Mouse (Mus musculus) c-Kit-positive CD71-negative TER-119-negative erythroid progenitor cells, embryonic 14.5 days (primary cell): ENCODE measurements at regions not wholly inside any gene's neighbourhood (a gene's known extent, or its start where the extent isn't known, plus 50 kb on each side); places are given as distances from the start of the nearest gene placed in this dataset.
"Not testable (repeated sequence)": the region's sequence is repeated elsewhere in the genome, so short reads cannot be mapped to it uniquely, and the experiment has no call there.

Experiments
- DNase-seq: peaks from one replicate; pipeline ENCODE4 v3.0.0-alpha.2; 2013; ENCODE audit warnings: low read depth

DNA sequence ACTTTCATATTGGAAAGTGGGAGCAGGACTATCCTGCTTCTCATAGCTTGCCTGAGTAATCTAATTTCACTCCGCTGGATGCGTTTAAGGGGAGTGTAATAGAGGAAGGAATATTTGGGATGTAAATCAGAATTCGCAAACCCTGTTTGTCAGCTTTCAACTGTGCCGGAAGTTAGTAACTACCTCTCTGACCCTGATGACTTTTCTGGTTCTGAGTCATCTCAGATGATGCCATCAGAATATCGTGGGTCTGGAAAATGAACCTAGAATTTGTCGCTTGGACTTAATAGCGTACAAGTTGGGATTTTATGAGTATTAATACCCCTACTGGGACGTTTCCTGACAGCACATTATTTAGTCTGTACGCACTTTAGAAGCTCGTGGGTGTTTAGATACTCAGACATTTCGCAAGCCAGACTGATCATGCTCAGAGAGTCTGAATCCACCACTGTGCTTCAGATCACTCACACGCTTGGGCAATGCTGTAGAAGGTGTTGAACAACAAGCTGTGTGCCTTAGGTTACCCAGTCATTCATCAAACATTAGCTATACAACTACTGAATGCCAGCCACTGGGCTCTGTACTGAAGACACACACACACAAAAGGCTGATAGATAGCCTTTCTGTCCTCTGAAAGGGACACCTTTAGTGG lies 131.1 kb downstream of the Phlda1 start:
- no peak for DNase-seq

GRCm38 (mm10) chr10:111639866-111640265 lies 133.8 kb downstream of the Phlda1 start:
- no peak for DNase-seq

- DNase-seq: no peak
Measured at GRCm38 (mm10) chr10:111642683-111643082, 136.6 kb downstream of the Phlda1 start.

GRCm38 (mm10) chr10:111653773-111654172 lies 147.7 kb downstream of the Phlda1 start:
- DNase-seq: not testable (repeated sequence)

DNA sequence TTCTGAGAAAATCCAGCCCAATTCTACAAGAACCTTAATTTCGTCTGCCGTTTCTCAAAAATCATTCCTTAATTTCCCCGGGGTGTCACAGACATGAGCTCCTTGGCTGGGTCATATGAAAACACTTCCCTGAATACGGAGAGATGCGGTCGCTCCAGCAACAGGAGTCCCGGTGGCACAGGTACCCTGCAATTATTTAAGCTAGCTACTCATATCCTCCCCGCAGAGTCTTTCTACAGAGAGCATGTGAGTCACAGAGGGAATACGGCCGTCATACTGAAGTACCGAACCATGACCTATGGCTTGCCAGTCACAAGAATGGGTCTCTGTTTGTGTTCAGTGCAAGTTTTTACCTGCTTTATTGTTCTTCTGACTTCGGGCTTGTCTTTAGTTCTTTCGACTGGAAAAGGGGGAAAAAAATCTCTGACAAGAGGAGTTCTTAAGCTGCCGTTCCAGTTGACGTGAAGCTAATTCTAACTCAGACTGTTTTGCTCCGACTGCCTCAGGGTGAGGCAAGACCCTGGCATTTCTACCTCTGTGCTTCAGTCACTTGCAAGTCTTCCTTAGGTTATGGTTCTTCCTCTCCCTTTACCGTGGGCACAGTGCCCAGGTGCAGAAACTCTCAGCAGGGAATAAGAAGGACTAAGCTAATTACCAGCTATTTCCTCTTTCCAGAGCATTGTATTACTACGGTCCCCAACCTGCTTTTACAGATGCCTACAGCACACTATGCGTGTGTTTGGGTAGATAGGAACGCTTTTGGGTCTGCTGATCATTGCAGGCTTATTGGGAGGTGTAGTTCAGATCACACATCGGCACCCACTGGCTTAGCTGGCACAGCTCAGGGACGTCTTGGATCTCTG lies 148.5 kb downstream of the Phlda1 start:
- no peak for DNase-seq

GRCm38 (mm10) chr10:111658828-111659227 lies 152.7 kb downstream of the Phlda1 start:
- no peak for DNase-seq

- no peak for DNase-seq
Measured at GRCm38 (mm10) chr10:111662665-111663064, 156.6 kb downstream of the Phlda1 start.

DNA sequence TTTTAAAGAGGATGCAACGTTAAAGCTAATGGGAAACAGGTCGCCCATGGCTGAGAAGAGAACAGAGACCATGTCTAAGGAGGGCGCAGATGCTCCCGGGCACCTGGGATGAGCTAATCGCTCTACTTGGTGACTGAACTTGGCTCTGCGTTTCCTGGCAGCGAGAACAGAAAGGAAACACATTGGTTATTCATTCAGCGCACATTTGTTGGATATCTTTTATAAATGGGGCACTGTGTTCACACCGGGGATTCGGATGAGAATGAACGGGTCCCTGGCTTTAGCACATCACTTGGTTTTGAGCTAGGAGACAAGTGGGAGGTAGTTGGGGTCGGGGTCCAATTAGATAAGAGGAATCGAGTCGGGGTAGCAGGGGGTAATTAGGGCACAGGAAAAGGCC lies 159.7 kb downstream of the Phlda1 start:
- DNase-seq: no peak

DNA sequence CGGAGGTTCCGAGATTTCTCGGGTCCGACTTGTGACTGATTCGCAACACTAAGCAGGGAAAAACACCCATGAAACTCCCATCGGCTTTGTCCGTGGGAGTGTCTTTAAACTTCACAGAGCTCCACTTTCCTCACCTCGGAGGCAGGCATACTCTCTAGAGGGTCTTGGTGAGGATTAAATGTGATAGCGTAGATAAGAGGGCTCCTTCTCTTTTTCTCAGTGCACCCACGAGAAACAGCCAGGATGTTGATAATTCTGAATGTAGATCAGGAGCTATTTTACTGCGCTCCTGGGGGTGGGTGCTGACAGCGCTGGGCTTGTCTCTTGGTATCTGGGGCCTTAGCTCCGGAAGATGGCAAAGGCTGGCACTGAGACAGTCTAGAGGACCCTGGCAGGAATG lies 160.9 kb downstream of the Phlda1 start:
- DNase-seq: no peak

GRCm38 (mm10) chr10:111668639-111669038 lies 162.6 kb downstream of the Phlda1 start:
- no peak for DNase-seq

- no peak for DNase-seq
Measured at GRCm38 (mm10) chr10:111669658-111670057, 163.6 kb downstream of the Phlda1 start.

DNA sequence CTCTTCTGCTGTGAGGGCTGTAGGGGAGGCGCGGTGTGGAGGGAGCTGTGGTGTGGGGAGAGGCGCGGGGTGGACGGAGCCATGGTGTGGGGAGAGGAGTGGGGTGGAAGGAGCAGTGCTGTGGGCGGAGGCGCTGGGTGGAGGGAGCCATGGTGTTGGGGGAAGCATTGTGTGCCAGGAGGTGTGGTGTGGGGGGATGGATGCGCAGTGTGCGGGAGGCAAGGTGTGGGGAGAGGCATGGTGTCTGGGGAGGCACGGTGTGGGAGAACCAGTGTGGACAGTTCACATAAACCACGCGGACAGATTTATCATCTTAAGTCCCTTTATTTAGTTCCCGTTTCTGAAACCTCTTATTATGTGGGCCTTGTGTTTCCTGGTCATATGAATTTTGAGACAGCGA lies 164.6 kb downstream of the Phlda1 start:
- no peak for DNase-seq

DNA sequence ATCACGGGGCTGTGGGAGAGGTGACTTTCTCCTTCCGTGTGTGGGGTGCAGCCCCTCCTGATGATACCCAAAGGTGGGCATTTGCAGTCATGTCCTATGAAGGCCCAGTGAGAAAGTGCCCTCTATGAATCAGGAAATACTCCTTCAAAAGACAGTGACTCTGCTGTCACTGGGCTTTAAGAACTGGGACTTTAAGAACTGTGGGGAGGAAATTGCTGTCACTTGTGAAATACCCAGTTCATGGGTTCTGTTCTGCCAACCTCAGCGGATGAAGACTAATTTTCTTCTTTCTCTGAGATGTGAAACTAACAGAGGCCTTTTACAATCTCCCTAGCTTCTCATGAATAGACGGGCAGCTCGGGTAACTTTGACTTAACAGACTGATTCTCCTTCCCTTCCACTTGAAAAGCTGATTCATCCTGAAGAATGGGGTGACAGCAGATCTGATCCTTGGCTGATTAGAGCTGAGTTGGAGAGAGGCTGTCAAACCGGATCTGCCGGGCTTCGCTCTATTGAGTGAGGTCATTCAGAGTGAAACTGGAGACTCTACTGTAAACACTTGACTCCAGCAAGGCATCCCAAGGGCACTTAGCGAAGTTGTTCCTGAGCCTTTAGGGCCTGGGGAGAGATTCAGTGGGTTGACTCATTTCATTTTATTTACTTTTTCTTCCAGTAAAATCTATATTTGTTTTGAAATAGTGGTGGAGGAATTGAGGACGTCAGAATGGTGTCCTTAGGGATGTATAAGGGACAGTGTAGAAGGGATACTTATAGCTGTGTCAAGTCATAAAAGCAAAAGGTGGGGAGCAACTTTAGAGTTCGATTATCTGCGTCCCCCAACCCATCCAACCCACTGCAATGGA lies 166.6 kb downstream of the Phlda1 start:
- no peak for DNase-seq

DNA sequence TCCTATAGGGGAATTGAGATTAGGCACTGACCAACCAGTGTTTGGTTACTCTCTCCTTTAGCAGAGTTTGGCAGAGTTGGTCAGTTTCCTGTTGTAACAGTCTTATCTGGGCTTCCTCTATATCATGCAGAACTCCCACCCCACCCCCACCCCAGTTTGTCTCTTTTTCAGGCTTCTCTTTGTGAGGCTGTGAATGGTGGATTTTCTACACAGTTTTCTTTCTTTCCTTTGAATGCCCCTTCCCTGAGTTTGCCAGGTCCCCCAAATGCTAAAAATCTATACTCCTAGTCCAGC lies 167.2 kb downstream of the Phlda1 start:
- DNase-seq: no peak

DNA sequence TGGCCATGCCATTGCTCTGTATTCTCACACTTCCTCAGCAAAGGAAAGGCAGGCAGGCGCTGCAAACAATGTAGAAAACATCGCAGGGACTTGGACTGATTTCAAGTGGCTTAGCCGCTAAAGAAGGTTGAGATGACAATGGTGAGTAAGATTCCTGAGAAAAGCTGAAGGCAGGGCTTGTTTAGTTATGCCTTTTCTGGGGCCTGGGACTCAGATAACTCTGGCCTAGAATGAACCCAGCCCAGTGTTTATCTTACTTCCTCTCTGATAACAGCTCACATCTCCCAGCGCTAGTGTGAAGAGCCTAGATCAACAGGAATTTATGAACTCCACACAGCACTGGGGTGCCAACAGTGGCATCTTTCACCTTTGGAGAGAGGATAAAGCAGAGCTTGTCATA lies 170.2 kb downstream of the Phlda1 start:
- no peak for DNase-seq

DNA sequence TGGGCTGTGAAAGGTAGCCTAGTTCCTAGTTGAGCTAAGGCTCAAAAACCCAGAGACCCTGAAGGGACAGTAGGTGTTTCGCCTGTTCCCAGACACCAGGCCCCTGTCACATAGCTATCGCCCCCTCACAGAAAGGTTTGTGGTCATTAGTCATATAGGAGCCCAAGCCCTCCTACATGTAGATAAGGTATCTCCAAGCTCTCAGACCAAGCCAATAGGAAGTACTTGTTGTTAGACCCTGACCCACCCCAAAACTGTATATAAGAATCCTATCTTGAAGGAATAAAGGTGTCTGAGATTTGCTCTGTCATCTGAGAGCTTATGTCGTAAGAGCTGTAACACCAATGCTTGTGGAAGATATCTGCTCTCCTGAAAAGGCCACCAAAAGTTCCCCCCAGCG lies 174.8 kb downstream of the Phlda1 start:
- DNase-seq: no peak

DNA sequence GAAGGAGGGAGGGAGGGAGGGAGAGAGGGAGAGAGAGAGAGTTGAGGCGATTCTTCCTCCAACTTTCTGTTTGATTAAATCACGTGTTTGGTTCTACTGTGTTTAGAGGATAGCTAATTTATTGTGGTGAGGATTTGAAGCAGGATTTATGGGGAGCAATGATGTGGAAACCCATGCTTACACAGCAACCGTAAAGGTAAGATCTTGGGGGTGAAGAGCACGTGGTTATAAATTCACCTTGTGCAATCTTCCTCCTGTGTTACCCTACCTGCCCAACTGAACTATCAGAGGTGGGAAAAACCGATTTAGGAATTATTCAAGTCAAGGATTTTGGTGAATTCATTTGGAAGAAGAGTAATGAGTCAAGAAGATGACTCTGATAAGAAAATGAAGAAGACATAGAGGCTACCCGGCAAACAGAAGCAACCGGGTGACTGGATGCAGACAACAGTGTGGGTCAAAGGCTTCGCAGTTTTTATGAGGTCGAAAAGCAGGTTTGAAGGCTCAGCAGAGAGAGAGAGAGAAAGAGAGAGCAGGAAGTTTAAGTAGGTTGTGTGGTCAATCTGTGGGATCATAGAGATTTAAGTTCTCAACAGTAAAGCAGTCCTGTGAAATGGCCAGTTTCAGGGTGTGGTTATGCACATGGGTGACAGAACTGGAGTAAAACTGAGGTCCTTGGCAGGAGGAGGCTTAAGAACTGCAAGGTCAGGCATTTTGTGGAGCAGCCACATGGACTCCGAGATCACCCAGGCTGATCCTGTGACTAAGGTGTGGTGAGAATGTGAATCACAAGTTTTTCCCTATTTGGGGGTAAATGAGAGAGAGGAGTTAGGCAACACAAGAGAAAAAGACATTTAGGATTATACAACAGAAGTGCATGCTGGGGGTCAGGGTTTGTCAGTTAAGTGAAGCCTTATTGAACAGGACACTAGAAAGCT lies 178.6 kb downstream of the Phlda1 start:
- no peak for DNase-seq

- no peak for DNase-seq
Measured at GRCm38 (mm10) chr10:111686585-111686984, 180.5 kb downstream of the Phlda1 start.

GRCm38 (mm10) chr10:111689587-111689986 lies 183.5 kb downstream of the Phlda1 start:
- no peak for DNase-seq

GRCm38 (mm10) chr10:111693762-111694161 lies 187.7 kb downstream of the Phlda1 start:
- DNase-seq: no peak
